Mouse (Mus musculus): ENCODE measurements around the gene App. TPM values are rescaled to one million over a fixed set of nuclear protein-coding genes. Genes with fewer than 3 reads are reported as not detected.
A peak's percentile ranks its signal among the peaks of the same experiment; 100 is the strongest.

The App gene
- total and polyA plus RNA-seq, 2 experiments: 28.9 to 29.9 TPM

DNA sequence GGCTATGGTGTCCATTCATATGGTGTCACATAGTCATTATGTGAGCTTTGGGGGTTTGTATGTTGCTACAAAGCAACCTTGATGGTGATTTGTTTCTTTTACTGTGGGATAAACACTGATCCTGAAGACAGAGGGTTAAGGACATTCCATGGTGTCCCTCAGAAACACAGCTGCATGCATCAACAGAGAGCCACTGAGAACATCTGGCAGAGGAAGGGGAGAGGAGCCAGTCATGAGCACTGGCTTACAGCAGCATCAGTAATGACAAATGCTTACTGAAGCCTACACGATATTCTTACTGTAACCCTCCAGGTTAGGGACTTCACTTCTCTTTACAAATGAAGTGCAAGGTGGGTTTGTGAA lies 24.1 kb downstream of the App start:
- TF ChIP-seq POLR2A (IDR thresholded peaks at IDR 0.05; ENCODE audit: extremely low read depth, insufficient read depth, low read length): no peak
- no peak for TF ChIP-seq CTCF (IDR thresholded peaks at IDR 0.05; ENCODE audit: low read depth, low read length)
- H3K79me2 ChIP-seq (ENCODE audit: control insufficient read depth, insufficient read depth, low read length): peaks cover 12% of the 10 kb centered on the region; the same call in 1 of the 2 replicates
- no peak overlapping the region for H3K27ac ChIP-seq (replicated peaks; ENCODE audit: insufficient read depth, low read depth, low read length)
- no peaks in the 10 kb centered on the region for H3K36me3 ChIP-seq (ENCODE audit: control insufficient read depth, insufficient read depth, low read length)
- no peak overlapping the region for H3K4me3 ChIP-seq (ENCODE audit: insufficient read depth, low read depth, low read length)
- peaks cover 6% of the 10 kb centered on the region for H3K4me1 ChIP-seq (ENCODE audit: control insufficient read depth, insufficient read depth, low read length)
- no peak for DNase-seq (ENCODE audit: extremely low read depth, low read depth, low spot score)
- no peaks in the 10 kb centered on the region for H3K27me3 ChIP-seq (ENCODE audit: control insufficient read depth, insufficient read depth, low read length)
- H3K9ac ChIP-seq (ENCODE audit: low read depth, low read length): no peak overlapping the region
- 92% methylated on average over 1 of the region's 1 CpGs for WGBS

DNA sequence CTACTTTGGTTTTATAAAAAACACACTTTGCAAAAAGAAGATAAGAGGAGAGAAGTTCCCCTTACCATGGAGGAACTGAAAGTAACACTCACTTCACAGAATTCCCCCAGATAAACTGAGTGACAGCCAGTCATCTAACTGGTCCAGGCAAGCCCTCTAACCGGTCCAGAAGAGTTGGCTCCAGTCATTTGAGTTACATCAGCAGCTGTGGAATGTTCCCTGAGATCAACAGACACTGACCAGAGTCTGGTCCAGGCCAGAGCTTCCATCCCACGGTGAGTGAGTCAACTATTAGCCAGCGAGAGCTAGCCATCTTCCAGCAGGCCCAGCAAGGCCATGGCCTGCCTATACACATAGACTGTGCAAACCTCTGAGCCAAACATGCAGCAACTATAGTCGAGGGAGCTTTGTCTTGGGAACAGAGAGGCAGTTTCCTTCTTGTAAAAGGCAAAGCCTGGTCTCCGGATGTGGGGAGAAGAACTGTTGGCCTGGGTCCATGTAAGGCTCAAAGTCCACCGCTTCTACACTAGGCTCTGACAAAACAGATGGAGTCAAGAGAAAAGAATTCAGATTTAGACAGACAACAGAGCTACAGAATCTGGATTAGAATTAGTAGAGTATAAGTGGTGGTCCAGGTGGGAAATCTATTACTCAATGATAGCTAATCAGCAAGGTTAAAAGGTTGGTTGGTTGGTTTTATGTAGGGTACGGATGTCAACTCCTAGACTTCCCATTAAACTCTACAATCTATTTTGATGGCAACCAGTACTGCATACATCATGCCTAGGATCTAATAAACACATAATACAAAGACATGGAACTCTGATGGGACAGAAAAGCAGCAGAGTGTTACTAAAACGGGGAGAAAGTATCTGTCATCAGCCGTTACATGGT lies 24.7 kb downstream of the App start:
- H3K4me1 ChIP-seq (ENCODE audit: control insufficient read depth, insufficient read depth, low read length): peaks cover 6% of the 10 kb centered on the region
- no peak overlapping the region for H3K4me3 ChIP-seq (ENCODE audit: insufficient read depth, low read depth, low read length)
- H3K79me2 ChIP-seq (ENCODE audit: control insufficient read depth, insufficient read depth, low read length): peaks cover 12% of the 10 kb centered on the region; the same call in 1 of the 2 replicates
- H3K27me3 ChIP-seq (ENCODE audit: control insufficient read depth, insufficient read depth, low read length): no peaks in the 10 kb centered on the region
- TF ChIP-seq POLR2A (IDR thresholded peaks at IDR 0.05; ENCODE audit: extremely low read depth, insufficient read depth, low read length) (no peak), CTCF (IDR thresholded peaks at IDR 0.05; ENCODE audit: low read depth, low read length) (no peak)
- WGBS: 38% methylated on average over 9 of the region's 9 CpGs
- peak overlapping the region; percentile 26 for H3K27ac ChIP-seq (replicated peaks; ENCODE audit: insufficient read depth, low read depth, low read length)
- peak; percentile 71 for DNase-seq (ENCODE audit: extremely low read depth, low read depth, low spot score)
- no peaks in the 10 kb centered on the region for H3K36me3 ChIP-seq (ENCODE audit: control insufficient read depth, insufficient read depth, low read length)
- H3K9ac ChIP-seq (ENCODE audit: low read depth, low read length): no peak overlapping the region

DNA sequence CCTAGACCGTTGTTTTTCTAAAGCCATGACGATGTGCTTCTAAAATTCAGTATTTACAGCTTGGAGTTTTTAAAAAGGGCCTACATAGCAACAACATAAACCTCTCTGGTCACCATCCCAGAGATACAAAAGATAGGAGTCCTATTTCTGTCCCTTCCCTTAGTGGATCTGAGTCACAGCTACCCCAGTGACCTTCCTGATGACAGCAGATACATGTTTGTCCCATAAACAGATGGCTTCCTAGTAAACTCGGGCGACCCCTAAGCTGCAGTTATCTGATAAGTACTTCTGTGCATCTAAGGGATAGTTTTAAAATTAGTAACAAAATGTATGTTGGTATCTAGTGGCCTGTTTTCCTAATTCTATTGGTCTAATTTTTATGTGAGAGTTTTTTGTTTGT lies 26.1 kb downstream of the App start:
- TF ChIP-seq POLR2A (IDR thresholded peaks at IDR 0.05; ENCODE audit: extremely low read depth, insufficient read depth, low read length) (no peak), CTCF (IDR thresholded peaks at IDR 0.05; ENCODE audit: low read depth, low read length) (no peak)
- WGBS: 74% methylated on average over 4 of the region's 4 CpGs
- no peak overlapping the region for H3K9ac ChIP-seq (ENCODE audit: low read depth, low read length)
- H3K36me3 ChIP-seq (ENCODE audit: control insufficient read depth, insufficient read depth, low read length): no peaks in the 10 kb centered on the region
- H3K79me2 ChIP-seq (ENCODE audit: control insufficient read depth, insufficient read depth, low read length): peaks cover 7% of the 10 kb centered on the region; the same call in 1 of the 2 replicates
- no peaks in the 10 kb centered on the region for H3K27me3 ChIP-seq (ENCODE audit: control insufficient read depth, insufficient read depth, low read length)
- peaks cover 6% of the 10 kb centered on the region for H3K4me1 ChIP-seq (ENCODE audit: control insufficient read depth, insufficient read depth, low read length)
- no peak overlapping the region for H3K27ac ChIP-seq (replicated peaks; ENCODE audit: insufficient read depth, low read depth, low read length)
- no peak overlapping the region for H3K4me3 ChIP-seq (ENCODE audit: insufficient read depth, low read depth, low read length)
- no peak for DNase-seq (ENCODE audit: extremely low read depth, low read depth, low spot score)

DNA sequence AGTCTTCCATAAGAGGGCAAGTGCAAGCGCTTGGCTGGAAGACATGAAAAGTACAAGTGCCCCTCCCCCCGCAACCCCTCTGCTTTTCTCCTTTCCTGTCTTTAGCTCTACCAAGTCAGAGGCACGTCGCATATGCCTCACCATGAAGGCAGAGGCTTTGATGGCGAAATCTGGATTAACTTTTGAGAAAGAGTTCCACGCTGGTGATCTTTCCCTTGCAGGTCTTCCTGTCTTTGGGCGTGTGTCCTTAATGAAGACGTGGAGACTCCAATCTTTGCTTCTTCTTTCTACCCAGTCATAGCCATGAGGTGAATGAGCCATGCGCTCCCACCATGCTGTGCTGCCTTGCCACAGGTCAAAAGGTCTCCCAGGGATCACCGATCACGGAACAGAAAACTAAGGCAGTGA lies 27.8 kb downstream of the App start:
- Histone ChIP-seq H3K4me3 (ENCODE audit: insufficient read depth, low read depth, low read length) (no peak overlapping the region), H3K36me3 (ENCODE audit: control insufficient read depth, insufficient read depth, low read length) (no peaks in the 10 kb centered on the region), H3K79me2 (ENCODE audit: control insufficient read depth, insufficient read depth, low read length) (peaks cover 10% of the 10 kb centered on the region; the same call in 1 of the 2 replicates), H3K4me1 (ENCODE audit: control insufficient read depth, insufficient read depth, low read length) (peaks cover 5% of the 10 kb centered on the region), H3K27me3 (ENCODE audit: control insufficient read depth, insufficient read depth, low read length) (no peaks in the 10 kb centered on the region), H3K27ac (replicated peaks; ENCODE audit: insufficient read depth, low read depth, low read length) (no peak overlapping the region), H3K9ac (ENCODE audit: low read depth, low read length) (no peak overlapping the region)
- TF ChIP-seq POLR2A (IDR thresholded peaks at IDR 0.05; ENCODE audit: extremely low read depth, insufficient read depth, low read length) (no peak), CTCF (IDR thresholded peaks at IDR 0.05; ENCODE audit: low read depth, low read length) (no peak)
- no peak for DNase-seq (ENCODE audit: extremely low read depth, low read depth, low spot score)
- 96% methylated on average over 11 of the region's 11 CpGs for WGBS

DNA sequence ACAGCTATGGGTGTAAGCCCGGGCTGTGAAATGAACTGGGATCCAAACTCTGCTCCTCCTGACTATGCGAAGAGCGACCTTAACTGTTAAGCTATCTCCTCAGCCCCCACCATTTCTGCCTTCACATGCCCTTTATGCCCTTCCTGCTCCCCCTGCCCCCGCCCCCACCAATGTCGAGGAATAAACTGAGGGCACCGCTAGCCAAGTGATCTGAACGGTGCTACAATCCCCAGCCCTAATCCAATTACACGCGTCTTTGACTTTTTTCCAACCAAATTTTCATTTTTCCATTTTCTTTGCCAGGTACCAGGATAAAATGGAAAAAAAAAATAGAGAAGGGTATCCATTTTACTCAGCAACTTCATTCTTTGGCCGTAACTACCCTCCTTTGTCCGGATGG lies 28.2 kb downstream of the App start:
- WGBS: 96% methylated on average over 11 of the region's 11 CpGs
- H3K4me1 ChIP-seq (ENCODE audit: control insufficient read depth, insufficient read depth, low read length): peaks cover 5% of the 10 kb centered on the region
- no peaks in the 10 kb centered on the region for H3K27me3 ChIP-seq (ENCODE audit: control insufficient read depth, insufficient read depth, low read length)
- H3K9ac ChIP-seq (ENCODE audit: low read depth, low read length): no peak overlapping the region
- no peaks in the 10 kb centered on the region for H3K36me3 ChIP-seq (ENCODE audit: control insufficient read depth, insufficient read depth, low read length)
- no peak overlapping the region for H3K4me3 ChIP-seq (ENCODE audit: insufficient read depth, low read depth, low read length)
- H3K79me2 ChIP-seq (ENCODE audit: control insufficient read depth, insufficient read depth, low read length): peaks cover 10% of the 10 kb centered on the region; the same call in 1 of the 2 replicates
- no peak overlapping the region for H3K27ac ChIP-seq (replicated peaks; ENCODE audit: insufficient read depth, low read depth, low read length)
- no peak for TF ChIP-seq POLR2A (IDR thresholded peaks at IDR 0.05; ENCODE audit: extremely low read depth, insufficient read depth, low read length)
- TF ChIP-seq CTCF (IDR thresholded peaks at IDR 0.05; ENCODE audit: low read depth, low read length): no peak
- no peak for DNase-seq (ENCODE audit: extremely low read depth, low read depth, low spot score)

DNA sequence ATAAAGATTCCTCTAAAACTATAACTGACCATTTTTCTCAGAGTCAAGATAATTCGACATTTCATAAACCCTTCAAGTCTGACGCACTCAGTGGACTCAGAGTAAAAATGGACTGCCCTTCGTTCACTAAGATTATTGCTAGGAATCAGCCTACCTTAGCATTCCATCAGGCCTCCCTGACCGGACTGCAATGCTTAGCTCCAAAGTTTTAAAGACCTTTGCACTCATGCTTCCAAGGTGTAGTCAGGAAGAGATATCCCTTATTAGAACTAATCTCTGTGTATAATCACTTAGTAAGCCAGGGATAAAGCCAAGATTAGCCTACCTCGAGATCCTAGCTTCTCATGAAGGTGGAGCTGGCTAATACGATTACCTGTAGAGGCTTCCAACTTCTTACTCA lies 29.2 kb downstream of the App start:
- Histone ChIP-seq H3K79me2 (ENCODE audit: control insufficient read depth, insufficient read depth, low read length) (peaks cover 10% of the 10 kb centered on the region; the same call in 1 of the 2 replicates), H3K9ac (ENCODE audit: low read depth, low read length) (no peak overlapping the region), H3K4me1 (ENCODE audit: control insufficient read depth, insufficient read depth, low read length) (peaks cover 2% of the 10 kb centered on the region), H3K4me3 (ENCODE audit: insufficient read depth, low read depth, low read length) (no peak overlapping the region), H3K27me3 (ENCODE audit: control insufficient read depth, insufficient read depth, low read length) (no peaks in the 10 kb centered on the region), H3K36me3 (ENCODE audit: control insufficient read depth, insufficient read depth, low read length) (no peaks in the 10 kb centered on the region), H3K27ac (replicated peaks; ENCODE audit: insufficient read depth, low read depth, low read length) (no peak overlapping the region)
- TF ChIP-seq POLR2A (IDR thresholded peaks at IDR 0.05; ENCODE audit: extremely low read depth, insufficient read depth, low read length): no peak
- no peak for TF ChIP-seq CTCF (IDR thresholded peaks at IDR 0.05; ENCODE audit: low read depth, low read length)
- DNase-seq (ENCODE audit: extremely low read depth, low read depth, low spot score): no peak
- WGBS: 90% methylated on average over 6 of the region's 6 CpGs

Measured in liver, adult 2 months (tissue).